Comparison of ENCODE assay signal across 9 mouse cellular contexts in the genomic region with DNA sequence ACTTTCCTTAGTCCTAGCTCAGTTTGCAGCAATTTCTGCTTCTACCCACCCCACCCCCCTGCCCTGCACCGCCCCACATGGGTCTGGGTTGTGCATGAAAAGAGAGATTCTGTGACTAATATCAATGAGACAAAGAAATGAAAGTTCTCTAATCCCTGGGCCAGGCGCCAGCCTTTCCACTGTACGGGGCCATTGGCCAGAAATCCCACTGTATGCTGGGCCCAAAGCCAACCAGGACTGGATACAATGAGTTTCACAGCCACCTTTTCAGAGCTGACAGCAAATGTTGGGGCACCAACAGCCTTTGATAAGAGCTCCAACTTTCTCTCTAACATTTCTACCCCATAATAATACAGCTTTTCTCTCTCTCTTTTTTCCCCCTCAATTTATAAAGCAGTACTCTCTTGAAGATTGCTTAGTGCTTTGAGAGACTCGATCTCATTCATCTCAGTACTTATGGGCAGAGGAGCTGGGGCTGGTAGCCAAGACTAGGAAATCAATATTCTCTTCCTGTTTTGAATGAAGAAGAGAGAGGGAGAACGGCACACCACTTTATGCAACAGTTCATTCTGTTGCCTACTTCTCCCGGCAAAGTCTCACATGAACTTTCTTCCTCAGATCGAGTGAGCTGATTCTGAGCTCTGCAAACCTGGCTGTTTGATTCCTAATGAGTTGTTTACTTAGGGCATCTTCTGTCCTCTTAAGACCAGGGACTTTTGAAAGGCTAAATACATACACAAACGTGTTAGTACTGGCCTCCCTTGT. TPM values are rescaled to one million over a fixed set of nuclear protein-coding genes. Genes with fewer than 3 reads are reported as not detected.
A peak's percentile ranks its signal among the peaks of the same experiment; 100 is the strongest.
DNase-seq lines count a peak whose midpoint lies in the region; ATAC-seq lines count a peak whose summit lies in the region.
"Had no signal": no experiment of that assay in that cellular context is flagged by ENCODE, and none has a peak within 500 bp of the region (broad histone marks: within the 10 kb centered on the region; RNA-seq: fewer than 3 reads in every experiment).

No protein-coding gene starts in this region.

- H3K36me3 ChIP-seq in hindbrain, embryonic 15.5 days, result no peaks in the 10 kb centered on the region
- H3K36me3 ChIP-seq in midbrain, embryonic 12.5 days, result no peaks in the 10 kb centered on the region
- H3K36me3 ChIP-seq: liver, embryonic 15.5 days had no signal

- H3K27ac ChIP-seq in hindbrain, embryonic 15.5 days (replicated peaks), result peak overlapping the region; percentile 53
- H3K27ac ChIP-seq in midbrain, embryonic 12.5 days (replicated peaks), result peak overlapping the region; percentile 63
- H3K27ac ChIP-seq: liver, embryonic 15.5 days had no signal

- ATAC-seq in hindbrain, embryonic 15.5 days (ENCODE audit: low FRiP score, low read depth), result peak; percentile 95
- peak; percentile 96 for ATAC-seq in midbrain, embryonic 12.5 days (ENCODE audit: low FRiP score, low read depth)

- peaks cover 8% of the 10 kb centered on the region; the same call in 1 of the 2 replicates for H3K4me1 ChIP-seq in hindbrain, embryonic 15.5 days (replicated peaks)
- peaks cover 12% of the 10 kb centered on the region for H3K4me1 ChIP-seq in midbrain, embryonic 12.5 days
- H3K4me1 ChIP-seq: liver, embryonic 15.5 days had no signal

- no peak overlapping the region for H3K4me3 ChIP-seq in hindbrain, embryonic 15.5 days
- no peak overlapping the region for H3K4me3 ChIP-seq in midbrain, embryonic 12.5 days
- H3K4me3 ChIP-seq: liver, embryonic 15.5 days had no signal

- WGBS in hindbrain, embryonic 15.5 days, result 28% methylated on average over 8 of the region's 8 CpGs
- 48% methylated on average over 8 of the region's 8 CpGs for WGBS in midbrain, embryonic 12.5 days

- no peaks in the 10 kb centered on the region for H3K9me3 ChIP-seq in hindbrain, embryonic 15.5 days
- no peaks in the 10 kb centered on the region for H3K9me3 ChIP-seq in midbrain, embryonic 12.5 days
- H3K9me3 ChIP-seq: liver, embryonic 15.5 days had no signal

- no peak overlapping the region for H3K4me2 ChIP-seq in hindbrain, embryonic 15.5 days
- no peak overlapping the region for H3K4me2 ChIP-seq in midbrain, embryonic 12.5 days (replicated peaks)
- H3K4me2 ChIP-seq: liver, embryonic 15.5 days had no signal

- peak; percentile 73 for DNase-seq in adrenal gland, adult 2 months
- peak; percentile 96 to 97 for DNase-seq in cerebellum, postnatal 10 days
- DNase-seq in gastrocnemius, postnatal 10 days, result peak; percentile 89
- peak; percentile 46 to 56 for DNase-seq in left cerebral cortex, adult 18-20 months (ENCODE audit: low spot score in 2 of 2)
- DNase-seq in testis, postnatal 10 days (ENCODE audit: low spot score), result peak; percentile 88
- DNase-seq in thymus, postnatal 10 days (ENCODE audit: low spot score in 2 of 2), result no peak

- no peak overlapping the region for H3K9ac ChIP-seq in hindbrain, embryonic 15.5 days
- no peak overlapping the region for H3K9ac ChIP-seq in midbrain, embryonic 12.5 days (replicated peaks)
- H3K9ac ChIP-seq: liver, embryonic 15.5 days had no signal

- H3K27me3 ChIP-seq in hindbrain, embryonic 15.5 days, result no peaks in the 10 kb centered on the region
- no peaks in the 10 kb centered on the region for H3K27me3 ChIP-seq in midbrain, embryonic 12.5 days
- H3K27me3 ChIP-seq: liver, embryonic 15.5 days had no signal

RNA-seq across cellular contexts. Expression of a gene that starts 9.2 kb away (rescaled TPM):
- 10 to 100 TPM; 80.1 to 85.0 TPM for total RNA-seq in adrenal gland, adult 2 months (2021)
- polyA plus RNA-seq in adrenal gland, adult 2 months (2012; rRNA removed), result 6.1 and 7.0 TPM in 2 replicates
- total RNA-seq in gastrocnemius, postnatal 10 days (2021), result 10 to 100 TPM; 48.4 to 57.8 TPM
- polyA plus RNA-seq in hindbrain, embryonic 15.5 days (2015; fragmentation: Nextera tagmentation; extraction: Ambion mirVana), result 786 and 825 TPM in 2 replicates
- 100 to 1,000 TPM; 362 to 387 TPM for total RNA-seq in left cerebral cortex, adult 18-20 months (2021)
- 317 and 363 TPM in 2 replicates for polyA plus RNA-seq in midbrain, embryonic 12.5 days (2016; fragmentation: Nextera tagmentation; extraction: Ambion mirVana)

Comparison
In these comparisons a context has a peak if more than half of its experiments do, and no peak if none do; other contexts are left out.
1. DNase-seq: peak in adrenal gland, adult 2 months (single experiment), cerebellum, postnatal 10 days (2 of 2), gastrocnemius, postnatal 10 days (single experiment), left cerebral cortex, adult 18-20 months (2 of 2) and testis, postnatal 10 days (single experiment); none in thymus, postnatal 10 days (0 of 2).
2. RNA of a gene that starts 9.2 kb away (total RNA-seq): 362 to 387 TPM in left cerebral cortex, adult 18-20 months; 80.1 to 85.0 TPM in adrenal gland, adult 2 months and 48.4 to 57.8 TPM in gastrocnemius, postnatal 10 days; every median in the first group is over 4 times any median in the second.